Mouse (Mus musculus) testis, adult 2 months (tissue): ENCODE results near the gene Rtn4rl1.

ENCODE experiments used
- CTCF ChIP-seq: fragments of 200-500 bp; IDR thresholded peaks from 2 replicates; pipeline ENCODE4 v1.5.1; 2012; ENCODE audit warnings: low read depth, mild to moderate bottlenecking, inconsistent platforms, low read length, moderate library complexity; ENCODE audit not compliant: control insufficient read depth, insufficient read depth, insufficient replicate concordance
- POLR2A ChIP-seq: fragments of 200-500 bp; IDR thresholded peaks from 2 replicates; pipeline ENCODE4 v1.6.1; 2012; ENCODE audit warnings: low read depth, mild to moderate bottlenecking, inconsistent platforms, low read length, moderate library complexity; ENCODE audit not compliant: control insufficient read depth

- TF ChIP-seq POLR2A: no peak
- no peak for TF ChIP-seq CTCF
Measured at GRCm38 (mm10) chr11:75280435-75281001, 86.9 kb downstream of the Rtn4rl1 start.
